Mouse (Mus musculus): ENCODE data around the gene Map3k21.

Gene Map3k21

GRCm38 (mm10) chr8:125971336-125971735 lies 61.1 kb downstream of the Map3k21 start:
- in situ Hi-C loops (cut with MboI, MseI), result no loop called here

DNA sequence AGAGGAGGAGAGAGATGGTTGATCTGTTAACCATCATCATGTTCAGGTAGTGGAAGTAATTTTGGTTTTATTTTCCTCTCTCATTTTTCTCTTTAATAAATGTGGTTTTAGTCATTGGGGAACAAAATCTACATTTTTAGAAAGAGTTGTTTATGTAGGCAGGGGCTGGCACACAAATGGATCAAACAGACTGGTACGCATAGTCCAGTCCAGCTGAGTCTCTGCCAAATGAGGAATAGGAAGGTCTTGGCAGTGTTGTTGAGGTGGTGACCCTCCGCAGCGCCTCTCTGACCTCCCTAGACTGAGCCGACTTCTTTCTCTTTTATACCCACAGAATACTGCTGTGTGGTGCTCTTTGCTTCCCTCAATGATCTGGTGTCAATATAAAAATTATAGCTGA lies 65.7 kb downstream of the Map3k21 start:
- in situ Hi-C loops (cut with MboI, MseI), result no loop called here

DNA sequence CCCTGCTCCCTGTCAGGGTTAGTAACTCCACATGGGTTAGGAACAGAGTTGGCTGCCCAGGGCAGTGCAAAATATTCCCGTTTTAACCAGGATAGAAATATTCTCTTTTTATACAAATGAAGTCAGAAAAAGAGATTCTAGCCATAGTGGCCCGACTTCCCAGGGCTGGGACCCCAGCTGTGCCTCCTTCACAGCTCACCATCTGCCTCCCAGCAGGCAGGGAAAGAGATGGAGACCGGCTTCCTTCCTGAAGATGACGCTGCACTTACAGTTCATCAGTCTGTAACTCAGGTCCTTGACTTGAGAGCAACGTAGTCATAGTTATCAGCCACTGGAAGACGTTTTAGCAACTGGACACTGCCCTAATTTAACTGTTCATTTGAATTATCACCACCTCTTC lies 70.6 kb downstream of the Map3k21 start:
- in situ Hi-C loops (cut with MboI, MseI), result no loop called here

DNA sequence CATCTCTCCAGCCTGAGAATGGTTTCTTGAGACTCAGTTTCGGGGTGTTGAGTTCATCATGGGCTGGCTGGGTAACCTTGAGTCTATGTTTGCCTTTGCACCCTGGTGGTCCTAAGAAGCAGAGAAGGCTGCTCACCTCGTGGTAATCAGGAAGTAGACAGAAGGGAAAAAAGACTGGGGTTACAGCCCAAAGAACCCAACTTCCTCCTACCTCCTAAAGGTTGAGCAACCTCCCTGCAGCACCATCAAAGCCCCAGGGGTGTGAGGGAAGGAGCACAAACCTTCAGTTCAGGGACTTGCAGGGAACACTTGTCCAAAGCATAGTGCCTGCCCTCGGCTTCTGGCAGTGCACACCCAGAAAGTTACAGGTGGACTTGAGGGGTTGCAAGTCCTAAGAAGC lies 73.3 kb downstream of the Map3k21 start:
- in situ Hi-C loops (cut with MboI, MseI), result no loop called here

- in situ Hi-C loops (cut with MboI, MseI), result no loop called here
Measured at GRCm38 (mm10) chr8:125984140-125984539, 73.9 kb downstream of the Map3k21 start.

DNA sequence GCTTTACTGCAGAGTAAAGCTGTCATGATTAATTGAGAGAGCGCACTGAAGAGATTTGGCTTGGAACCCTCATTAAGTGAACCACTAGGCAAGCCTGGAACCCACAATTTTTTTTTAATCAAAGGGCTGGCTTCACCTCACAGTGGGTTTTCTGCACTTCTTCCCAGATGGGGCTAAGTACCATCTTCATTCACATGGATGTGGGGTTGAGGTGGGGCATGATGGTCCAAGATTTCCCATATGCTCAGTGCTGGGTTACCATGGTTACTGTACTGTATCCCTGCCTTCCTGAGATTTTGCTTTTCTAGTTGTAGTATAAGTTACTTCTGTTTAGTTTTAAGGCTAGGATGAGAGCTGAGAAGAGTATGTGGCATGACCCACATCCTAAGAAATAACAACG lies 75.1 kb downstream of the Map3k21 start:
- in situ Hi-C loops (cut with MboI, MseI), result no loop called here

- in situ Hi-C loops (cut with MboI, MseI), result no loop called here
Measured at GRCm38 (mm10) chr8:125986999-125987589, 76.8 kb downstream of the Map3k21 start.

GRCm38 (mm10) chr8:125987996-125988395 lies 77.7 kb downstream of the Map3k21 start:
- in situ Hi-C loops (cut with MboI, MseI), result no loop called here

- in situ Hi-C loops (cut with MboI, MseI), result no loop called here
Measured at GRCm38 (mm10) chr8:125993636-125994035, 83.4 kb downstream of the Map3k21 start.

GRCm38 (mm10) chr8:125995101-125995986 lies 85.1 kb downstream of the Map3k21 start, which contains the start of gene Kcnk1:
Kcnk1 (plus strand) TSS chr8:125995170.
- in situ Hi-C loops (cut with MboI, MseI), result no loop called here

- in situ Hi-C loops (cut with MboI, MseI), result no loop called here
Measured at GRCm38 (mm10) chr8:125996031-125996839, 86.0 kb downstream of the Map3k21 start.

GRCm38 (mm10) chr8:125996980-125997379 lies 86.7 kb downstream of the Map3k21 start:
- in situ Hi-C loops (cut with MboI, MseI), result no loop called here
